Mouse (Mus musculus): ENCODE results near the gene Eid3.

DNA sequence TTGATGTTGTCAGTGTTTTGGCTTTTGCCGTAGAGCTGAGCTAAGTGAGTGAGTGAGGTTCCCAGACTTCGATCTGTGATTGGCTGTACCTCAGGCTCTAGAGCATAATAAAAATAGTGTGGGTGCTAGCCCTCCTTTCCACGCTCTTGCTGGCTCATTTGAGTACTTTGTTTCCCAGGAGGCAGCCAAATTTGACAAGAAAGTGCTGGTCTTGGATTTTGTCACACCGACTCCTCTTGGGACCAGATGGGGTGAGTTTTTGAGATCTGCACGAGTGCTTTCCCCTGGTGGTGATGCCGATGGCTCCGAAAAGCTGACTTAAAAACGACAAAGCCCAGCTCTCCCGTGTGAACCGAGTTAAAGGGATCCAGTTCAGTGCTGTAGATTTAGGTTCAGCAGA, 9.0 kb downstream of the Eid3 start:
- TF ChIP-seq GATA1 (IDR thresholded peaks at IDR 0.05; ENCODE audit: borderline replicate concordance, low read length) (no peak), CTCF (IDR thresholded peaks at IDR 0.05; ENCODE audit: low read depth, low read length) (no peak)

All from G1E (cell line).